15 mouse cellular contexts compared by ENCODE assay signal in the genomic region with DNA sequence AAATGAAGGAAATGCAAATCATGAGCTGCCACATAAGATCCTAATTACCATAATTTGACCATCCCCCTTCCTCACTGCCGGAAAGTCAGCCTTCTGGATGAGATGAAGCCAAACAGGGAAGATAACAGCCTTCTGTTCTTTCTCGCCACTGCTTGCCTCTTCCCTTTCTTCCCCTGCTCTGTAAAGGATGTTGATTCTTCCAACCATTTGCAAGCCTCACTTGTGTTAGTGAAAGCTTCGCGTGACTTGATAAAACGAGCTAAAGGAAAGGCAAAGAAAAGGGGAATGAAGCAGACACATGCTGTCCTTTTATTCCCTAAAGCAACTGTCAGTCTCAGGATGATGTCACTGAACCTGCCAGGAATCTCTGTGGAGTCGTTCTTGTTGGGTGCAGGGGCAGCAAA.
DNase-seq lines count a peak whose midpoint lies in the region; ATAC-seq and TF ChIP-seq lines count a peak whose summit lies in the region.
"Had no signal": no experiment of that assay in that cellular context is flagged by ENCODE, and none has a peak within 500 bp of the region (broad histone marks: within the 10 kb centered on the region; RNA-seq: fewer than 3 reads in every experiment).

No protein-coding gene starts in this region.

- H3K27me3 ChIP-seq in forebrain, embryonic 16.5 days (replicated peaks; ENCODE audit: control insufficient read depth, insufficient read depth, low read length) = no peaks in the 10 kb centered on the region
- H3K27me3 ChIP-seq in hindbrain, embryonic 16.5 days (replicated peaks; ENCODE audit: control insufficient read depth, insufficient read depth, low read length) = no peaks in the 10 kb centered on the region
- no peaks in the 10 kb centered on the region for H3K27me3 ChIP-seq in neural tube, embryonic 14.5 days (ENCODE audit: control insufficient read depth, insufficient read depth, low read length)
- H3K27me3 ChIP-seq in liver, embryonic 11.5 days (replicated peaks; ENCODE audit: control insufficient read depth, insufficient read depth, low read length) = no peaks in the 10 kb centered on the region
- H3K27me3 ChIP-seq: heart, embryonic 15.5 days; liver, embryonic 15.5 days had no signal

- peak; percentile 15 to 50 for DNase-seq in left cerebral cortex, postnatal 14 days (ENCODE audit: low spot score in 2 of 2)
- DNase-seq in left cerebral cortex, adult 2 months (ENCODE audit: extremely low spot score in 1 of 2, low spot score in 2 of 2) = no peak
- no peak for DNase-seq in urinary bladder, postnatal 4 days (ENCODE audit: low spot score in 2 of 2)
- no peak for DNase-seq in liver, embryonic 11.5 days (ENCODE audit: low spot score)
- DNase-seq: adrenal gland, postnatal 10 days; cerebellum, adult 2 months; gastrocnemius, postnatal 36 days; kidney, adult 11 months; thymus, postnatal 14 days had no signal

- H3K4me3 ChIP-seq in left cerebral cortex, adult 2 months = no peak overlapping the region
- no peak overlapping the region for H3K4me3 ChIP-seq in forebrain, embryonic 16.5 days (replicated peaks; ENCODE audit: low read length)
- H3K4me3 ChIP-seq in hindbrain, embryonic 16.5 days (ENCODE audit: low read length) = no peak overlapping the region
- H3K4me3 ChIP-seq in neural tube, embryonic 14.5 days (ENCODE audit: low read depth, low read length) = no peak overlapping the region
- no peak overlapping the region for H3K4me3 ChIP-seq in liver, embryonic 11.5 days (ENCODE audit: low read depth, low read length)
- H3K4me3 ChIP-seq: heart, embryonic 15.5 days; liver, embryonic 15.5 days had no signal

- peaks cover 8% of the 10 kb centered on the region for H3K4me1 ChIP-seq in forebrain, embryonic 16.5 days (replicated peaks; ENCODE audit: control insufficient read depth, insufficient read depth, low read length)
- peaks cover 4% of the 10 kb centered on the region for H3K4me1 ChIP-seq in hindbrain, embryonic 16.5 days (ENCODE audit: control insufficient read depth, insufficient read depth, low read depth, low read length)
- no peaks in the 10 kb centered on the region for H3K4me1 ChIP-seq in neural tube, embryonic 14.5 days (ENCODE audit: control insufficient read depth, insufficient read depth, low read length)
- H3K4me1 ChIP-seq in liver, embryonic 11.5 days (replicated peaks; ENCODE audit: control insufficient read depth, insufficient read depth, low read length) = no peaks in the 10 kb centered on the region
- H3K4me1 ChIP-seq: heart, embryonic 15.5 days; liver, embryonic 15.5 days had no signal

- 5% methylated on average over 6 of the region's 6 CpGs for WGBS in forebrain, embryonic 16.5 days
- 10% methylated on average over 6 of the region's 6 CpGs for WGBS in hindbrain, embryonic 16.5 days
- WGBS in neural tube, embryonic 14.5 days = 17% methylated on average over 6 of the region's 6 CpGs
- 20% methylated on average over 6 of the region's 6 CpGs for WGBS in liver, embryonic 11.5 days

- TF ChIP-seq CTCF in left cerebral cortex, adult 2 months (IDR thresholded peaks at IDR 0.05) = no peak

- H3K36me3 ChIP-seq in forebrain, embryonic 16.5 days (ENCODE audit: control insufficient read depth, insufficient read depth) = no peaks in the 10 kb centered on the region
- H3K36me3 ChIP-seq in hindbrain, embryonic 16.5 days (ENCODE audit: control insufficient read depth, insufficient read depth, low read length) = no peaks in the 10 kb centered on the region
- no peaks in the 10 kb centered on the region for H3K36me3 ChIP-seq in neural tube, embryonic 14.5 days (ENCODE audit: control insufficient read depth, insufficient read depth, low read length)
- H3K36me3 ChIP-seq in liver, embryonic 11.5 days (ENCODE audit: control insufficient read depth, insufficient read depth, low read length) = no peaks in the 10 kb centered on the region
- H3K36me3 ChIP-seq: heart, embryonic 15.5 days; liver, embryonic 15.5 days had no signal

- ATAC-seq in forebrain, embryonic 16.5 days = peak; percentile 77
- ATAC-seq in hindbrain, embryonic 16.5 days = peak; percentile 87
- peak; percentile 61 for ATAC-seq in neural tube, embryonic 14.5 days (ENCODE audit: low read depth)
- no peak for ATAC-seq in liver, embryonic 11.5 days (replicated peaks; ENCODE audit: low FRiP score)

- peak overlapping the region; percentile 34 for H3K4me2 ChIP-seq in forebrain, embryonic 16.5 days (ENCODE audit: low read length)
- peak overlapping the region; percentile 14 for H3K4me2 ChIP-seq in hindbrain, embryonic 16.5 days (ENCODE audit: low read length)
- no peak overlapping the region; the same call in 1 of the 2 replicates for H3K4me2 ChIP-seq in neural tube, embryonic 14.5 days (ENCODE audit: low read depth, low read length)
- no peak overlapping the region for H3K4me2 ChIP-seq in liver, embryonic 11.5 days
- H3K4me2 ChIP-seq: heart, embryonic 15.5 days; liver, embryonic 15.5 days had no signal

- no peaks in the 10 kb centered on the region for H3K9me3 ChIP-seq in forebrain, embryonic 16.5 days (ENCODE audit: control insufficient read depth, low read length)
- no peaks in the 10 kb centered on the region for H3K9me3 ChIP-seq in hindbrain, embryonic 16.5 days (ENCODE audit: control insufficient read depth, low read length)
- H3K9me3 ChIP-seq in neural tube, embryonic 14.5 days (ENCODE audit: control insufficient read depth, low read length) = no peaks in the 10 kb centered on the region
- no peaks in the 10 kb centered on the region for H3K9me3 ChIP-seq in liver, embryonic 11.5 days (ENCODE audit: control insufficient read depth, low read length)
- H3K9me3 ChIP-seq: heart, embryonic 15.5 days; liver, embryonic 15.5 days had no signal

- H3K9ac ChIP-seq in forebrain, embryonic 16.5 days (replicated peaks; ENCODE audit: low read depth, low read length) = no peak overlapping the region
- H3K9ac ChIP-seq in hindbrain, embryonic 16.5 days (ENCODE audit: low read depth, low read length) = no peak overlapping the region
- H3K9ac ChIP-seq in neural tube, embryonic 14.5 days (replicated peaks; ENCODE audit: low read depth, low read length) = no peak overlapping the region
- no peak overlapping the region for H3K9ac ChIP-seq in liver, embryonic 11.5 days (ENCODE audit: low read depth, low read length)
- H3K9ac ChIP-seq: heart, embryonic 15.5 days; liver, embryonic 15.5 days had no signal

- intact Hi-C loops in left cerebral cortex, postnatal 14 days (cut with DNase I) = no loop called here
- intact Hi-C loops in left cerebral cortex, adult 2 months (cut with DNase I) = no loop called here

- no peak overlapping the region for H3K27ac ChIP-seq in left cerebral cortex, adult 2 months
- 0 out of 2 replicates have a peak overlapping the region, but pooled peaks have one; percentile 10 for H3K27ac ChIP-seq in forebrain, embryonic 16.5 days (ENCODE audit: low read length)
- H3K27ac ChIP-seq in hindbrain, embryonic 16.5 days (ENCODE audit: low read depth, low read length) = peak overlapping the region; percentile 53; the same call in 1 of the 2 replicates
- no peak overlapping the region; the same call in 1 of the 2 replicates for H3K27ac ChIP-seq in neural tube, embryonic 14.5 days (ENCODE audit: low read depth, low read length)
- H3K27ac ChIP-seq in liver, embryonic 11.5 days (ENCODE audit: low read depth, low read length) = no peak overlapping the region
- H3K27ac ChIP-seq: heart, embryonic 15.5 days; liver, embryonic 15.5 days; macrophage had no signal

Comparison
In these comparisons a context has a peak if more than half of its experiments do, and no peak if none do; other contexts are left out.
1. DNase-seq: peak in left cerebral cortex, postnatal 14 days (2 of 2); none in left cerebral cortex, adult 2 months (0 of 2), urinary bladder, postnatal 4 days (0 of 2) and liver, embryonic 11.5 days (single experiment).
2. H3K27ac ChIP-seq: peak in forebrain, embryonic 16.5 days (single experiment) and hindbrain, embryonic 16.5 days (single experiment); none in left cerebral cortex, adult 2 months (single experiment), neural tube, embryonic 14.5 days (single experiment) and liver, embryonic 11.5 days (single experiment).
3. H3K4me2 ChIP-seq: peak in forebrain, embryonic 16.5 days (single experiment) and hindbrain, embryonic 16.5 days (single experiment); none in neural tube, embryonic 14.5 days (single experiment) and liver, embryonic 11.5 days (single experiment).